Mouse (Mus musculus) liver, postnatal 0 days (tissue): ENCODE results near the gene Fam162a. TPM values are rescaled to one million over a fixed set of nuclear protein-coding genes. Genes with fewer than 3 reads are reported as not detected.

Source experiments
- ATAC-seq: fragments of 200-750 bp; cut with Nextera tagmentation; 2 replicates; pipeline ENCODE4 v1.8.0; 2017; ENCODE audit warnings: mild to moderate bottlenecking, moderate library complexity
- DNase-seq: peaks from one replicate; pipeline ENCODE4 v3.0.0-alpha.2; 2016
- H3K27ac ChIP-seq: fragments of 300-500 bp; sonication (generic); 2 replicates; pipeline ENCODE4 v1.5.1; 2014; ENCODE audit warnings: antibody characterized with exemption, moderate library complexity, mild to moderate bottlenecking, low read depth
- H3K27me3 ChIP-seq: fragments of 300-500 bp; sonication (generic); 2 replicates; pipeline ENCODE4 v1.6.1; 2014; ENCODE audit warnings: low read length, control low read depth, mixed read lengths; ENCODE audit not compliant: insufficient read depth
- H3K36me3 ChIP-seq: fragments of 300-500 bp; sonication (generic); replicated peaks from 2 replicates; pipeline ENCODE4 v1.6.1; 2014; ENCODE audit warnings: mild to moderate bottlenecking, control low read depth, low read length, moderate library complexity, mixed read lengths; ENCODE audit not compliant: insufficient read depth
- H3K4me1 ChIP-seq: fragments of 300-500 bp; sonication (generic); 2 replicates; pipeline ENCODE4 v1.6.1; 2014; ENCODE audit warnings: antibody characterized with exemption, mild to moderate bottlenecking, control low read depth; ENCODE audit not compliant: insufficient read depth
- H3K4me2 ChIP-seq: fragments of 300-500 bp; sonication (generic); 2 replicates; pipeline ENCODE4 v1.6.1; 2014; ENCODE audit warnings: low read depth, mild to moderate bottlenecking, low read length, moderate library complexity, mixed read lengths
- H3K4me3 ChIP-seq: fragments of 300-500 bp; sonication (generic); 2 replicates; pipeline ENCODE4 v1.5.1; 2014; ENCODE audit warnings: low read depth, low read length
- H3K9ac ChIP-seq: fragments of 300-500 bp; sonication (generic); replicated peaks from 2 replicates; pipeline ENCODE4 v1.6.1; 2014; ENCODE audit warnings: mild to moderate bottlenecking, moderate library complexity
- H3K9me3 ChIP-seq: fragments of 300-500 bp; sonication (generic); 2 replicates; pipeline ENCODE4 v1.6.1; 2016; ENCODE audit warnings: mild to moderate bottlenecking, control low read depth, low read length, mixed read lengths
- CTCF ChIP-seq: sonication (generic); IDR thresholded peaks from 2 replicates; pipeline ENCODE4 v1.5.1; 2016; ENCODE audit warnings: antibody characterized with exemption, low read depth
- EP300 ChIP-seq: IDR thresholded peaks from 2 replicates; pipeline ENCODE4 v1.6.1; 2016; ENCODE audit warnings: antibody characterized with exemption, low read depth, mild to moderate bottlenecking
- WGBS: fragments of 180-500 bp; shearing (Covaris S2); extraction: QIAGEN DNeasy Blood & Tissue Kit; methylation state at CpG from one replicate; pipeline ENCODE4 v1.1.7; 2014; ENCODE audit not compliant: insufficient replicate concordance; 5-methylcytosine and 5-hydroxymethylcytosine counted together
- polyA plus RNA-seq: library from polyadenylated mRNA; unstranded; fragments of >200 nt; fragmentation: Nextera tagmentation; extraction: Ambion mirVana; gene quantifications from 2 replicates; pipeline ENCODE4 v1.2.1, GENCODE M21; 2015

The Fam162a gene
- polyA plus RNA-seq, 1 experiment from 2014 or later, result 193 TPM

- Histone ChIP-seq H3K27me3 (no peaks in the 10 kb centered on the region), H3K27ac (no peak overlapping the region), H3K4me1 (peaks cover 7% of the 10 kb centered on the region; the same call in 1 of the 2 replicates), H3K4me2 (no peak overlapping the region), H3K9me3 (no peaks in the 10 kb centered on the region), H3K4me3 (no peak overlapping the region), H3K36me3 (0 out of 2 replicates have a peak, but pooled peaks cover 12% of the 10 kb centered on the region), H3K9ac (no peak overlapping the region)
- no peak for TF ChIP-seq EP300
- no peak for TF ChIP-seq CTCF
- whole genome bisulfite sequencing, result 76% methylated on average over 3 of the region's 3 CpGs
- ATAC-seq, result no peak
- DNase-seq, result no peak
These were observed 22.7 kb upstream of the Fam162a start for GRCm38 (mm10) chr16:36094079-36094478.

- Histone ChIP-seq H3K4me2 (no peak overlapping the region), H3K4me3 (no peak overlapping the region), H3K9me3 (no peaks in the 10 kb centered on the region), H3K36me3 (peaks cover 17% of the 10 kb centered on the region; the same call in 1 of the 2 replicates), H3K27me3 (no peaks in the 10 kb centered on the region), H3K9ac (no peak overlapping the region), H3K27ac (no peak overlapping the region), H3K4me1 (peaks cover 17% of the 10 kb centered on the region)
- no peak for ATAC-seq
- WGBS, result 88% methylated on average over 11 of the region's 11 CpGs
- no peak for DNase-seq
- TF ChIP-seq EP300 (no peak), CTCF (no peak)
These were observed 19.6 kb upstream of the Fam162a start for GRCm38 (mm10) chr16:36090785-36091509.

- no peak overlapping the region for H3K9ac ChIP-seq
- no peak for ATAC-seq
- H3K27ac ChIP-seq, result 0 out of 2 replicates have a peak overlapping the region, but pooled peaks have one; percentile 24
- WGBS, result 60% methylated on average over 8 of the region's 8 CpGs
- DNase-seq, result no peak
- peaks cover 17% of the 10 kb centered on the region; the same call in 1 of the 2 replicates for H3K36me3 ChIP-seq
- H3K27me3 ChIP-seq, result no peaks in the 10 kb centered on the region
- TF ChIP-seq EP300 (no peak), CTCF (peak; percentile 47)
- no peaks in the 10 kb centered on the region for H3K9me3 ChIP-seq
- H3K4me1 ChIP-seq, result peaks cover 17% of the 10 kb centered on the region
- no peak overlapping the region for H3K4me3 ChIP-seq
- peak overlapping the region; percentile 22; the same call in 1 of the 2 replicates for H3K4me2 ChIP-seq
These were observed 18.6 kb upstream of the Fam162a start for GRCm38 (mm10) chr16:36089850-36090616.

GRCm38 (mm10) chr16:36089065-36089464, 17.7 kb upstream of the Fam162a start:
- H3K27ac ChIP-seq, result 0 out of 2 replicates have a peak overlapping the region, but pooled peaks have one; percentile 24

DNA sequence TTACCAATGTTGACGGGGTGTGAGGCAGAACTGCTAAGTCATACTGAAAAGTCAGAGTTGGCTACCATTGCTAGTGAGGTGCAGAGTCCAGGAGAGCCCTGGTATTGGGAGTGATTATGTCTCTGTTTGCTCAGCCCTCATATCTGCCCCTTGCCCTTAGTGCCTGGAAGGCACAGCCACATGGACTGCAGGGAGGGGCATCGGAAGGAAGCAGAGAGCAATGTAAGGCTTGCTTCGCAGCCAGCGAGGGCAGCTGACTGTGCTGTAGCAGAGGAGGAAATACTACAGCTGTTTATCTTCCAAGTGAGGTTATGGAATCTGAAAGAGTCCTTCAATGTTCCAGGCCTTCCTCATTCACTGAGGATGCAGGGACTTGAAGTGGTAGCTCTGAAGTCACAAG, 16.5 kb upstream of the Fam162a start:
- H3K27ac ChIP-seq, result peak overlapping the region; percentile 93
- TF ChIP-seq EP300 (peak; percentile 65; the same call in 1 of the 2 replicates), CTCF (no peak)

More at GRCm38 (mm10) chr16:36089065-36089464, 17.7 kb upstream of the Fam162a start:
- no peak overlapping the region for H3K4me3 ChIP-seq
- H3K27me3 ChIP-seq, result no peaks in the 10 kb centered on the region
- H3K4me1 ChIP-seq, result peaks cover 17% of the 10 kb centered on the region
- no peaks in the 10 kb centered on the region for H3K9me3 ChIP-seq
- DNase-seq (no peak), ATAC-seq (no peak)
- no peak overlapping the region for H3K9ac ChIP-seq
- H3K4me2 ChIP-seq, result no peak overlapping the region
- 83% methylated on average over 7 of the region's 7 CpGs for WGBS
- H3K36me3 ChIP-seq, result peaks cover 18% of the 10 kb centered on the region; the same call in 1 of the 2 replicates
- TF ChIP-seq EP300 (no peak), CTCF (no peak)

DNA sequence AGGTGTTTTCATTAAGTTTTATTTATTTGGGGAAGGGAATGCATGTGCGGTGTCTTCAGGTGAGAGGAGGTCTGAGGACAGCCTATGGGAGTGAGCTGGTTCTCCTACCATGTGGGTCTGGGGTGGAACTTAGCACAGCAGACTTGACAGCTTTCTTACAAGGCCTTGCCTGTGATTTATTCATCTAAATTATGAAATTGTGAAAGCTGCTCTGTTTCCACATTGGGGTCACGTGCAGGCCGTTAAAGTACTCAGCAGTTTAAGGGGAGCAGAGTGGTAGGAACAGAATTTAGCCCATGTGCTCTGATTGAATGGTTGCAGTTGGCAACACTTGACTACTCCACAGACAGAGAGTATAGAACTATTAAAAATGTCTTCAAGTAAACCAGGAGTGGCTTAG, 8.5 kb upstream of the Fam162a start:
- 87% methylated on average over 3 of the region's 3 CpGs for WGBS
- Histone ChIP-seq H3K4me3 (no peak overlapping the region), H3K4me1 (no peaks in the 10 kb centered on the region), H3K9ac (no peak overlapping the region), H3K4me2 (no peak overlapping the region), H3K9me3 (no peaks in the 10 kb centered on the region), H3K27ac (no peak overlapping the region), H3K36me3 (peaks cover 14% of the 10 kb centered on the region), H3K27me3 (no peaks in the 10 kb centered on the region)
- no peak for DNase-seq
- ATAC-seq, result no peak
- TF ChIP-seq CTCF (no peak), EP300 (no peak)

More for the DNA sequence above, 16.5 kb upstream of the Fam162a start:
- Histone ChIP-seq H3K4me3 (no peak overlapping the region), H3K9ac (no peak overlapping the region), H3K27me3 (no peaks in the 10 kb centered on the region), H3K36me3 (peaks cover 28% of the 10 kb centered on the region), H3K4me2 (no peak overlapping the region), H3K9me3 (no peaks in the 10 kb centered on the region), H3K4me1 (peaks cover 17% of the 10 kb centered on the region)
- WGBS, result 50% methylated on average over 4 of the region's 4 CpGs
- DNase-seq (peak; percentile 49), ATAC-seq (peak; percentile 98)
